Mouse (Mus musculus) embryonic facial prominence, embryonic 10.5 days (tissue): ENCODE measurements at regions not wholly inside any gene's neighbourhood (a gene's known extent, or its start where the extent isn't known, plus 50 kb on each side); places are given as distances from the start of the nearest gene placed in this dataset.
A peak's percentile ranks its signal among the peaks of the same experiment; 100 is the strongest.

Experiments used
- DNase-seq: peaks from one replicate; pipeline ENCODE4 v3.0.0-alpha.2; 2017; ENCODE audit warnings: low spot score
- H3K27ac ChIP-seq: fragments of 300-500 bp; sonication (generic); replicated peaks from 2 replicates; pipeline ENCODE4 v1.5.1; 2016; ENCODE audit warnings: mild to moderate bottlenecking
- H3K27me3 ChIP-seq: fragments of 300-500 bp; sonication (generic); replicated peaks from 2 replicates; pipeline ENCODE4 v1.6.1; 2016; ENCODE audit warnings: low read depth, mild to moderate bottlenecking; ENCODE audit not compliant: poor library complexity, severe bottlenecking
- H3K36me3 ChIP-seq: fragments of 300-500 bp; sonication (generic); replicated peaks from 2 replicates; pipeline ENCODE4 v1.6.1; 2016; ENCODE audit warnings: mild to moderate bottlenecking, moderate library complexity
- H3K4me1 ChIP-seq: fragments of 300-500 bp; sonication (generic); 2 replicates; pipeline ENCODE4 v1.6.1; 2016
- H3K4me3 ChIP-seq: fragments of 300-500 bp; sonication (generic); 2 replicates; pipeline ENCODE4 v1.5.1; 2016; ENCODE audit warnings: mild to moderate bottlenecking, moderate library complexity
- H3K9me3 ChIP-seq: fragments of 300-500 bp; sonication (generic); 2 replicates; pipeline ENCODE4 v1.6.1; 2016; ENCODE audit warnings: mild to moderate bottlenecking
- WGBS: fragments of 180-500 bp; shearing (Covaris S2); methylation state at CpG from one replicate; pipeline ENCODE4 v1.1.7; 2016; 5-methylcytosine and 5-hydroxymethylcytosine counted together

- Histone ChIP-seq H3K27me3 (no peaks in the 10 kb centered on the region), H3K27ac (0 out of 2 replicates have a peak overlapping the region, but pooled peaks have one; percentile 24), H3K9me3 (no peaks in the 10 kb centered on the region), H3K4me1 (peaks cover 7% of the 10 kb centered on the region), H3K4me3 (no peak overlapping the region), H3K36me3 (no peaks in the 10 kb centered on the region)
- no peak for DNase-seq
- WGBS, result 84% methylated on average over 2 of the region's 2 CpGs
These were observed 290.5 kb downstream of the Tmem38b start for GRCm38 (mm10) chr4:54116310-54116709.

- 76% methylated on average over 6 of the region's 6 CpGs for whole genome bisulfite sequencing
- Histone ChIP-seq H3K27me3 (no peaks in the 10 kb centered on the region), H3K36me3 (no peaks in the 10 kb centered on the region), H3K27ac (0 out of 2 replicates have a peak overlapping the region, but pooled peaks have one; percentile 26), H3K4me3 (no peak overlapping the region), H3K4me1 (peaks cover 7% of the 10 kb centered on the region), H3K9me3 (no peaks in the 10 kb centered on the region)
- DNase-seq, result peak; percentile 51
These were observed 292.5 kb downstream of the Tmem38b start for GRCm38 (mm10) chr4:54118179-54118846.

GRCm38 (mm10) chr4:54128717-54129698 lies 303.2 kb downstream of the Tmem38b start:
- no peaks in the 10 kb centered on the region for H3K27me3 ChIP-seq
- DNase-seq, result peak; percentile 20

GRCm38 (mm10) chr4:54156146-54156545 lies 330.3 kb downstream of the Tmem38b start:
- Histone ChIP-seq H3K9me3 (no peaks in the 10 kb centered on the region), H3K36me3 (no peaks in the 10 kb centered on the region), H3K4me3 (no peak overlapping the region), H3K27ac (no peak overlapping the region), H3K4me1 (no peaks in the 10 kb centered on the region), H3K27me3 (no peaks in the 10 kb centered on the region)
- 94% methylated on average over 4 of the region's 4 CpGs for WGBS
- no peak for DNase-seq

More at GRCm38 (mm10) chr4:54128717-54129698, 303.2 kb downstream of the Tmem38b start:
- H3K4me3 ChIP-seq, result no peak overlapping the region
- 50% methylated on average over 8 of the region's 8 CpGs for WGBS
- no peaks in the 10 kb centered on the region for H3K9me3 ChIP-seq
- H3K27ac ChIP-seq, result no peak overlapping the region
- H3K36me3 ChIP-seq, result no peaks in the 10 kb centered on the region
- H3K4me1 ChIP-seq, result peaks cover 20% of the 10 kb centered on the region

GRCm38 (mm10) chr4:54161337-54161993 lies 335.6 kb downstream of the Tmem38b start:
- no peak for DNase-seq
- Histone ChIP-seq H3K27ac (no peak overlapping the region), H3K4me3 (no peak overlapping the region), H3K36me3 (no peaks in the 10 kb centered on the region), H3K27me3 (no peaks in the 10 kb centered on the region), H3K9me3 (no peaks in the 10 kb centered on the region), H3K4me1 (peaks cover 5% of the 10 kb centered on the region)
- WGBS, result 91% methylated on average over 9 of the region's 9 CpGs

GRCm38 (mm10) chr4:54162308-54162707 lies 336.5 kb downstream of the Tmem38b start:
- H3K4me3 ChIP-seq, result no peak overlapping the region
- 63% methylated on average over 8 of the region's 8 CpGs for WGBS
- no peaks in the 10 kb centered on the region for H3K9me3 ChIP-seq
- H3K36me3 ChIP-seq, result no peaks in the 10 kb centered on the region
- no peak for DNase-seq
- peaks cover 5% of the 10 kb centered on the region for H3K4me1 ChIP-seq
- no peaks in the 10 kb centered on the region for H3K27me3 ChIP-seq
- H3K27ac ChIP-seq, result no peak overlapping the region

- Histone ChIP-seq H3K4me1 (no peaks in the 10 kb centered on the region), H3K9me3 (no peaks in the 10 kb centered on the region), H3K27me3 (no peaks in the 10 kb centered on the region), H3K36me3 (no peaks in the 10 kb centered on the region), H3K27ac (no peak overlapping the region), H3K4me3 (no peak overlapping the region)
- no peak for DNase-seq
- WGBS, result 88% methylated on average over 13 of the region's 13 CpGs
These were observed 344.5 kb downstream of the Tmem38b start for GRCm38 (mm10) chr4:54170202-54170931.

- Histone ChIP-seq H3K4me3 (no peak overlapping the region), H3K4me1 (no peaks in the 10 kb centered on the region), H3K27me3 (no peaks in the 10 kb centered on the region), H3K27ac (no peak overlapping the region), H3K36me3 (no peaks in the 10 kb centered on the region), H3K9me3 (0 out of 2 replicates have a peak, but pooled peaks cover 6% of the 10 kb centered on the region)
- 87% methylated on average over 1 of the region's 1 CpGs for WGBS
- DNase-seq, result no peak
These were observed 358.4 kb downstream of the Tmem38b start for GRCm38 (mm10) chr4:54184213-54184612.

GRCm38 (mm10) chr4:54195734-54196133 lies 369.9 kb downstream of the Tmem38b start:
- H3K4me1 ChIP-seq, result no peaks in the 10 kb centered on the region
- no peaks in the 10 kb centered on the region for H3K36me3 ChIP-seq
- no peaks in the 10 kb centered on the region for H3K27me3 ChIP-seq
- H3K9me3 ChIP-seq, result no peaks in the 10 kb centered on the region
- WGBS, result 89% methylated on average over 2 of the region's 2 CpGs
- no peak overlapping the region for H3K27ac ChIP-seq
- no peak for DNase-seq
- no peak overlapping the region for H3K4me3 ChIP-seq

GRCm38 (mm10) chr4:54202440-54202839 lies 376.6 kb downstream of the Tmem38b start:
- WGBS, result 67% methylated on average over 4 of the region's 4 CpGs
- Histone ChIP-seq H3K27ac (no peak overlapping the region), H3K4me3 (no peak overlapping the region), H3K27me3 (no peaks in the 10 kb centered on the region), H3K9me3 (no peaks in the 10 kb centered on the region), H3K36me3 (no peaks in the 10 kb centered on the region), H3K4me1 (peaks cover 17% of the 10 kb centered on the region)
- DNase-seq, result no peak

GRCm38 (mm10) chr4:54224572-54224971 lies 398.7 kb downstream of the Tmem38b start:
- H3K27me3 ChIP-seq, result no peaks in the 10 kb centered on the region
- no peaks in the 10 kb centered on the region for H3K36me3 ChIP-seq
- no peak overlapping the region for H3K27ac ChIP-seq
- no peak overlapping the region for H3K4me3 ChIP-seq
- 78% methylated on average over 3 of the region's 3 CpGs for WGBS
- no peaks in the 10 kb centered on the region for H3K9me3 ChIP-seq
- H3K4me1 ChIP-seq, result no peaks in the 10 kb centered on the region
- DNase-seq, result no peak
